Mouse (Mus musculus) left cerebral cortex, postnatal 14 days (tissue): Measurements from ENCODE around the gene G430095P16Rik. TPM values are rescaled to one million over a fixed set of nuclear protein-coding genes. Genes with fewer than 3 reads are reported as not detected.
A peak's percentile ranks its signal among the peaks of the same experiment; 100 is the strongest.

Source experiments
- DNase-seq, 2 experiments: peaks; one replicate each; pipeline ENCODE4 v3.0.0; 2021 to 2022; ENCODE audit warnings: low spot score in 2 of 2, mixed read lengths in 1 of 2
- intact Hi-C: fragments of 180-260 bp; cut with DNase I; formaldehyde crosslinking; loops from one replicate; pipeline ENCODE4 v1.15.1; 2025
- total RNA-seq, 2 experiments: library from RNA; stranded (reverse); gene quantifications; 2 replicates each; pipeline ENCODE4 v1.2.3; 2021

The G430095P16Rik gene
- total RNA-seq, 2 experiments from 2014 or later, result not detected

GRCm38 (mm10) chr8:84764100-84764499 is 41.3 kb downstream of the G430095P16Rik start:
- no peak for DNase-seq
- intact Hi-C loops, result loop anchor here (10.0 kb wide), 1 partner anchor 749 kb away; the partner anchor contains the start of gene 2210011C24Rik

- DNase-seq, result no peak
- intact Hi-C loops, result loop anchor here (10.0 kb wide), 1 partner anchor 750 kb away; the partner anchor contains the start of gene 2210011C24Rik
Measured at GRCm38 (mm10) chr8:84764870-84765495, 42.2 kb downstream of the G430095P16Rik start.

- intact Hi-C loops, result loop anchor here (10.0 kb wide), 1 partner anchor 751 kb away; the partner anchor contains the start of gene 2210011C24Rik
- DNase-seq, result no peak
Measured at GRCm38 (mm10) chr8:84765629-84766028, 42.8 kb downstream of the G430095P16Rik start.

- DNase-seq, result no peak
- intact Hi-C loops, result loop anchor here (10.0 kb wide), 1 partner anchor 752 kb away; the partner anchor contains the start of gene 2210011C24Rik
Measured at GRCm38 (mm10) chr8:84766422-84766821, 43.6 kb downstream of the G430095P16Rik start.

GRCm38 (mm10) chr8:84767221-84767620 is 44.4 kb downstream of the G430095P16Rik start:
- DNase-seq, result no peak
- intact Hi-C loops, result loop anchor here (10.0 kb wide), 1 partner anchor 752 kb away; the partner anchor contains the start of gene 2210011C24Rik

- intact Hi-C loops, result loop anchor here (10.0 kb wide), 1 partner anchor 754 kb away; the partner anchor contains the start of gene 2210011C24Rik
- no peak for DNase-seq
Measured at GRCm38 (mm10) chr8:84768343-84769095, 45.7 kb downstream of the G430095P16Rik start.

- intact Hi-C loops, result loop anchor here (10.0 kb wide), 1 partner anchor 755 kb away; the partner anchor contains the start of gene 2210011C24Rik
- DNase-seq, result no peak
Measured at GRCm38 (mm10) chr8:84769324-84769723, 46.5 kb downstream of the G430095P16Rik start.

GRCm38 (mm10) chr8:84770100-84770953 is 47.5 kb downstream of the G430095P16Rik start:
- intact Hi-C loops, result no loop called here
- no peak for DNase-seq

- DNase-seq, result no peak
- intact Hi-C loops, result no loop called here
Measured at GRCm38 (mm10) chr8:84771000-84771687, 48.3 kb downstream of the G430095P16Rik start.

- intact Hi-C loops, result no loop called here
- peak in 1 of 2 experiments; percentile 45 for DNase-seq
Measured at GRCm38 (mm10) chr8:84771941-84772378, 49.2 kb downstream of the G430095P16Rik start.

GRCm38 (mm10) chr8:84772628-84773027 is 49.8 kb downstream of the G430095P16Rik start:
- no peak for DNase-seq
- intact Hi-C loops, result no loop called here

- peak in 1 of 2 experiments; percentile 51 for DNase-seq
- intact Hi-C loops, result no loop called here
Measured at GRCm38 (mm10) chr8:84773304-84773703, 50.5 kb downstream of the G430095P16Rik start.

GRCm38 (mm10) chr8:84773833-84774232 is 51.0 kb downstream of the G430095P16Rik start:
- intact Hi-C loops, result no loop called here
- peak; percentile 82 to 92 for DNase-seq

- intact Hi-C loops, result no loop called here
Measured at GRCm38 (mm10) chr8:84774473-84774911, 51.7 kb downstream of the G430095P16Rik start.

GRCm38 (mm10) chr8:84775105-84775591 is 52.3 kb downstream of the G430095P16Rik start:
- DNase-seq, result peak; percentile 66 to 82
- intact Hi-C loops, result no loop called here

More at GRCm38 (mm10) chr8:84774473-84774911, 51.7 kb downstream of the G430095P16Rik start:
- DNase-seq, result peak in 1 of 2 experiments; percentile 50

- intact Hi-C loops, result no loop called here
- DNase-seq, result no peak
Measured at GRCm38 (mm10) chr8:84775621-84776113, 52.9 kb downstream of the G430095P16Rik start.
